Comparison of ENCODE assay signal across 8 mouse cellular contexts in the genomic region with DNA sequence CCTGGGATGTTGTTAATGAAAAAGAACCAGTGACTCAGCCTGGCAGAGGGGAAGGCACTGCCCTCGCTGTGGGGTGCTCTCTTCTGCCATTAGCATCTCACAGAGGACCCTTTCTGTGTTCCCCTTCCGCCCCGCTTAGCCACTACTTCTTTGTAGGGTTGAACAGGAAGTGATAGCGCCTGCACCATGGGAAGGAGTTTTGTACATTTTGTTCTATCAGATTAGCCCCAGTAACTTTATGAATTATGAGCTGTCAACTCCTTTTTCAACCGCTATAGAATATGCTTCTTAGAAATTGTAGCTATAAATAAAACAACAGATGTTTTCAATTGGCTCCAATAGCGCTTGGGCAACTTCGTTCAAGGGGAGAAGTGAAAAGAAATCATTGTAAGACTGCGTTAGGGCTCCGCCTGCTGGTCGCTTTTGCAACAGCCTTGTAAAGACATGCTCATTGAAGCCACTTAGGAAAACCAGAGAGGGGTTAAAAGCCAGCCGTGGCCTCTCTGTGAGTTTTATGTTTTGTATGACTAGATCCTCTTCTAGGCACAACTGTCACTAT. TPM values are rescaled to one million over a fixed set of nuclear protein-coding genes. Genes with fewer than 3 reads are reported as not detected.
A peak's percentile ranks its signal among the peaks of the same experiment; 100 is the strongest.
DNase-seq lines count a peak whose midpoint lies in the region; ATAC-seq lines count a peak whose summit lies in the region.

No protein-coding gene starts in this region.

- DNase-seq in left cerebral cortex, adult 18-20 months (ENCODE audit: low spot score in 2 of 2), result peak; percentile 85 to 87
- no peak for DNase-seq in left cerebral cortex, adult 11 months (ENCODE audit: low spot score)
- peak; percentile 78 for DNase-seq in embryo, embryonic 11.5 days (ENCODE audit: low read depth, low spot score)
- DNase-seq in gastrocnemius, postnatal 36 days, result peak; percentile 70 to 72
- DNase-seq in limb, embryonic 10.5 days (ENCODE audit: low spot score), result peak; percentile 92
- DNase-seq in spleen, adult 18-20 months, result peak; percentile 65 to 81

- intact Hi-C loops in gastrocnemius, postnatal 36 days (cut with DNase I), result no loop called here

- H3K4me1 ChIP-seq in intestine, embryonic 15.5 days (replicated peaks), result peaks cover 13% of the 10 kb centered on the region; the same call in 1 of the 2 replicates
- peaks cover 33% of the 10 kb centered on the region for H3K4me1 ChIP-seq in limb, embryonic 10.5 days
- H3K4me1 ChIP-seq in midbrain, embryonic 12.5 days, result peaks cover 10% of the 10 kb centered on the region

- H3K4me3 ChIP-seq in intestine, embryonic 15.5 days (replicated peaks), result no peak overlapping the region
- peak overlapping the region; percentile 32 for H3K4me3 ChIP-seq in limb, embryonic 10.5 days
- no peak overlapping the region for H3K4me3 ChIP-seq in midbrain, embryonic 12.5 days

- H3K9ac ChIP-seq in intestine, embryonic 15.5 days, result no peak overlapping the region
- no peak overlapping the region for H3K9ac ChIP-seq in midbrain, embryonic 12.5 days (replicated peaks)

- 0 out of 2 replicates have a peak overlapping the region, but pooled peaks have one; percentile 12 for H3K4me2 ChIP-seq in intestine, embryonic 15.5 days (replicated peaks)
- peak overlapping the region; percentile 29 for H3K4me2 ChIP-seq in midbrain, embryonic 12.5 days (replicated peaks)

- no peaks in the 10 kb centered on the region for H3K27me3 ChIP-seq in intestine, embryonic 15.5 days (replicated peaks)
- H3K27me3 ChIP-seq in limb, embryonic 10.5 days (ENCODE audit: low read depth, poor library complexity, severe bottlenecking), result peaks cover 42% of the 10 kb centered on the region
- H3K27me3 ChIP-seq in midbrain, embryonic 12.5 days, result no peaks in the 10 kb centered on the region

- ATAC-seq in intestine, embryonic 15.5 days, result peak; percentile 61
- ATAC-seq in midbrain, embryonic 12.5 days (ENCODE audit: low FRiP score, low read depth), result peak; percentile 49; the same call in 1 of the 2 replicates

- 0 out of 2 replicates have a peak overlapping the region, but pooled peaks have one; percentile 25 for H3K27ac ChIP-seq in intestine, embryonic 15.5 days
- H3K27ac ChIP-seq in limb, embryonic 10.5 days, result peak overlapping the region; percentile 43
- H3K27ac ChIP-seq in midbrain, embryonic 12.5 days (replicated peaks), result no peak overlapping the region

- H3K9me3 ChIP-seq in intestine, embryonic 15.5 days, result no peaks in the 10 kb centered on the region
- no peaks in the 10 kb centered on the region for H3K9me3 ChIP-seq in limb, embryonic 10.5 days (replicated peaks)
- no peaks in the 10 kb centered on the region for H3K9me3 ChIP-seq in midbrain, embryonic 12.5 days

- WGBS in intestine, embryonic 15.5 days, result 16% methylated on average over 11 of the region's 11 CpGs
- 7% methylated on average over 11 of the region's 11 CpGs for WGBS in limb, embryonic 10.5 days
- 15% methylated on average over 11 of the region's 11 CpGs for WGBS in midbrain, embryonic 12.5 days

- no peaks in the 10 kb centered on the region for H3K36me3 ChIP-seq in intestine, embryonic 15.5 days
- H3K36me3 ChIP-seq in limb, embryonic 10.5 days, result no peaks in the 10 kb centered on the region
- no peaks in the 10 kb centered on the region for H3K36me3 ChIP-seq in midbrain, embryonic 12.5 days

RNA-seq across cellular contexts. Expression of gene Pik3r1, which starts 48.6 kb away (rescaled TPM):
- 100 to 1,000 TPM; 120 to 129 TPM for total RNA-seq in left cerebral cortex, adult 18-20 months (2021)
- total RNA-seq in gastrocnemius, postnatal 36 days (2021), result 10 to 100 TPM; 21.6 to 32.9 TPM
- polyA plus RNA-seq in intestine, embryonic 15.5 days (2015; fragmentation: Nextera tagmentation; extraction: Ambion mirVana), result 29.6 and 30.8 TPM in 2 replicates
- polyA plus RNA-seq in limb, embryonic 10.5 days (2016; fragmentation: Nextera tagmentation; extraction: Ambion mirVana), result 9.8 and 13.9 TPM in 2 replicates
- 22.8 and 25.0 TPM in 2 replicates for polyA plus RNA-seq in midbrain, embryonic 12.5 days (2016; fragmentation: Nextera tagmentation; extraction: Ambion mirVana)
